ENCODE assay signal across 32 mouse cellular contexts in the genomic region with DNA sequence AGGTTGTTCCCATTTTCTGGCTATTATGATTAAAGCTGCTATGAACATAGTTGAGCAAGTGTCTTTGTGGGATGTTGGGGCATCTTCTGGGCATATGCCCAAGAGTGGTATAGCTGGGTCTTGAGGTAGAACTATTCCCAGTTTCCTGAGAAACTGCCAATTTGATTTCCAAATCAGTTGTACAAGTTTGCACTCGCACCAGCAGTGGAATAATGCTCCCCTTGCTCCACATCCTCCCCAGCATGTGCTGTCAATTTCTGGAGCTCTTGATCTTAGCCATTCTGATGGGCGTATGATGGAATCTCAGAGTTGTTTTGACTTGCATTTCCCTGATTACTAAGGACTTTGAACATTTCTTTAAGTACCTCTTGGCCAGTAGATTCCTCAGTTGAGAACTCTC.
"Had no signal": no experiment of that assay in that cellular context is flagged by ENCODE, and none has a peak within 500 bp of the region (broad histone marks: within the 10 kb centered on the region; RNA-seq: fewer than 3 reads in every experiment).

No protein-coding gene starts in this region.

- H3K4me1 ChIP-seq: limb, embryonic 10.5 days; limb, embryonic 12.5 days; limb, embryonic 13.5 days; limb, embryonic 15.5 days; liver, embryonic 12.5 days; liver, embryonic 13.5 days; liver, embryonic 15.5 days; lung, embryonic 15.5 days; megakaryocyte, embryonic 14.5 days; midbrain, embryonic 10.5 days; midbrain, embryonic 12.5 days; midbrain, embryonic 13.5 days; midbrain, embryonic 15.5 days; neural tube, embryonic 12.5 days had no signal

- H3K9ac ChIP-seq: limb, embryonic 12.5 days; limb, embryonic 13.5 days; limb, embryonic 15.5 days; liver, embryonic 12.5 days; liver, embryonic 13.5 days; liver, embryonic 14.5 days; liver, embryonic 15.5 days; liver, postnatal 0 days; lung, embryonic 14.5 days; lung, embryonic 15.5 days; midbrain, embryonic 12.5 days; midbrain, embryonic 13.5 days; midbrain, embryonic 15.5 days; neural tube, embryonic 12.5 days had no signal

- H3K4me3 ChIP-seq: limb, embryonic 10.5 days; limb, embryonic 12.5 days; limb, embryonic 13.5 days; limb, embryonic 15.5 days; liver, embryonic 12.5 days; liver, embryonic 13.5 days; liver, embryonic 15.5 days; lung, embryonic 15.5 days; megakaryocyte, embryonic 14.5 days; midbrain, embryonic 10.5 days; midbrain, embryonic 12.5 days; midbrain, embryonic 13.5 days; midbrain, embryonic 15.5 days; myocyte; neural tube, embryonic 12.5 days had no signal

- H3K27ac ChIP-seq: limb, embryonic 10.5 days; limb, embryonic 12.5 days; limb, embryonic 13.5 days; limb, embryonic 15.5 days; liver, embryonic 12.5 days; liver, embryonic 13.5 days; liver, embryonic 14.5 days; liver, embryonic 15.5 days; lung, embryonic 15.5 days; macrophage; midbrain, embryonic 10.5 days; midbrain, embryonic 12.5 days; midbrain, embryonic 13.5 days; midbrain, embryonic 15.5 days; neural tube, embryonic 12.5 days had no signal

- H3K4me2 ChIP-seq: limb, embryonic 12.5 days; limb, embryonic 13.5 days; limb, embryonic 15.5 days; liver, embryonic 11.5 days; liver, embryonic 12.5 days; liver, embryonic 13.5 days; liver, embryonic 15.5 days; lung, embryonic 14.5 days; lung, embryonic 15.5 days; midbrain, embryonic 11.5 days; midbrain, embryonic 12.5 days; midbrain, embryonic 13.5 days; midbrain, embryonic 15.5 days; neural tube, embryonic 12.5 days had no signal

- ATAC-seq: liver, embryonic 12.5 days; liver, postnatal 0 days; lung, postnatal 0 days; midbrain, embryonic 13.5 days; midbrain, embryonic 15.5 days; midbrain, embryonic 16.5 days had no signal

- DNase-seq: left cerebral cortex, postnatal 4 days; liver; liver, embryonic 13.5 days; liver, postnatal 0 days; lung, adult 18-20 months; lung, adult 2 months; lung, embryonic 14.5 days; lung, postnatal 10 days; lung, postnatal 14 days; lung, postnatal 36 days; lung, postnatal 4 days; midbrain, embryonic 14.5 days had no signal

- H3K9me3 ChIP-seq: limb, embryonic 10.5 days; limb, embryonic 12.5 days; limb, embryonic 13.5 days; limb, embryonic 15.5 days; liver, embryonic 12.5 days; liver, embryonic 13.5 days; liver, embryonic 15.5 days; lung, embryonic 15.5 days; megakaryocyte, embryonic 14.5 days; midbrain, embryonic 10.5 days; midbrain, embryonic 12.5 days; midbrain, embryonic 13.5 days; midbrain, embryonic 15.5 days; neural tube, embryonic 12.5 days had no signal

- H3K36me3 ChIP-seq: limb, embryonic 10.5 days; limb, embryonic 12.5 days; limb, embryonic 13.5 days; limb, embryonic 15.5 days; liver, embryonic 12.5 days; liver, embryonic 13.5 days; liver, embryonic 15.5 days; lung, embryonic 15.5 days; midbrain, embryonic 10.5 days; midbrain, embryonic 12.5 days; midbrain, embryonic 13.5 days; midbrain, embryonic 15.5 days; neural tube, embryonic 12.5 days had no signal

- H3K27me3 ChIP-seq: limb, embryonic 12.5 days; limb, embryonic 13.5 days; limb, embryonic 15.5 days; liver, embryonic 12.5 days; liver, embryonic 13.5 days; liver, embryonic 15.5 days; lung, embryonic 15.5 days; midbrain, embryonic 12.5 days; midbrain, embryonic 13.5 days; midbrain, embryonic 15.5 days; neural tube, embryonic 12.5 days had no signal
